Mouse (Mus musculus) liver, embryonic 13.5 days (tissue): ENCODE measurements around the gene Olfr522. TPM values are rescaled to one million over a fixed set of nuclear protein-coding genes. Genes with fewer than 3 reads are reported as not detected.

Source experiments
- ATAC-seq: fragments of 200-750 bp; cut with Nextera tagmentation; 2 replicates; pipeline ENCODE4 v1.8.0; 2017; ENCODE audit warnings: low read depth, mild to moderate bottlenecking, moderate number of reproducible peaks, moderate library complexity
- DNase-seq: peaks from one replicate; pipeline ENCODE4 v3.0.0; 2022
- H3K27ac ChIP-seq: fragments of 300-500 bp; sonication (generic); 2 replicates; pipeline ENCODE4 v1.5.1; 2015; ENCODE audit warnings: moderate library complexity, mild to moderate bottlenecking, inconsistent platforms
- H3K27me3 ChIP-seq: fragments of 300-500 bp; sonication (generic); 2 replicates; pipeline ENCODE4 v1.6.1; 2015; ENCODE audit warnings: mild to moderate bottlenecking, inconsistent platforms
- H3K36me3 ChIP-seq: fragments of 300-500 bp; sonication (generic); 2 replicates; pipeline ENCODE4 v1.6.1; 2015; ENCODE audit warnings: mild to moderate bottlenecking, inconsistent platforms
- H3K4me1 ChIP-seq: fragments of 300-500 bp; sonication (generic); replicated peaks from 2 replicates; pipeline ENCODE4 v1.6.1; 2015; ENCODE audit warnings: inconsistent platforms
- H3K4me2 ChIP-seq: fragments of 300-500 bp; sonication (generic); 2 replicates; pipeline ENCODE4 v1.6.1; 2015; ENCODE audit warnings: inconsistent platforms, mild to moderate bottlenecking, moderate library complexity
- H3K4me3 ChIP-seq: fragments of 300-500 bp; sonication (generic); replicated peaks from 2 replicates; pipeline ENCODE4 v1.5.1; 2015; ENCODE audit warnings: mild to moderate bottlenecking, inconsistent platforms
- H3K9ac ChIP-seq: fragments of 300-500 bp; sonication (generic); 2 replicates; pipeline ENCODE4 v1.6.1; 2015; ENCODE audit warnings: mild to moderate bottlenecking, inconsistent platforms
- H3K9me3 ChIP-seq: fragments of 300-500 bp; sonication (generic); replicated peaks from 2 replicates; pipeline ENCODE4 v1.6.1; 2016; ENCODE audit warnings: inconsistent platforms
- WGBS: fragments of 180-500 bp; shearing (Covaris S2); methylation state at CpG from one replicate; pipeline ENCODE4 v1.1.7; 2015; ENCODE audit not compliant: insufficient replicate concordance; 5-methylcytosine and 5-hydroxymethylcytosine counted together
- polyA plus RNA-seq: library from polyadenylated mRNA; unstranded; fragments of >200 nt; fragmentation: Nextera tagmentation; extraction: Ambion mirVana; gene quantifications from 2 replicates; pipeline ENCODE4 v1.2.1, GENCODE M21; 2015

Gene Olfr522
- not detected in 2 replicates for polyA plus RNA-seq

GRCm38 (mm10) chr7:140164664-140165063, at the start of gene Olfr522:
Gene Olfr522 (minus strand): TSS chr7:140164764.
- no peak within 1 kb of the TSS for H3K9ac ChIP-seq
- H3K4me3 ChIP-seq, result no peak within 1 kb of the TSS
- no peaks in the 10 kb centered on the region for H3K4me1 ChIP-seq
- no peaks in the 10 kb centered on the region for H3K9me3 ChIP-seq
- no peaks in the 10 kb centered on the region for H3K27me3 ChIP-seq
- DNase-seq, result no peak
- H3K4me2 ChIP-seq, result no peak within 1 kb of the TSS
- no peak for ATAC-seq
- no peaks in the 10 kb centered on the region for H3K36me3 ChIP-seq
- WGBS, result 56% methylated on average over 7 of the region's 7 CpGs
- no peak within 1 kb of the TSS for H3K27ac ChIP-seq

GRCm38 (mm10) chr7:140213841-140214240, 49.3 kb upstream of the Olfr522 start:
- H3K9me3 ChIP-seq, result no peaks in the 10 kb centered on the region
- H3K4me3 ChIP-seq, result no peak overlapping the region
- H3K4me2 ChIP-seq, result no peak overlapping the region
- no peak overlapping the region for H3K27ac ChIP-seq
- 66% methylated on average over 5 of the region's 5 CpGs for WGBS
- H3K36me3 ChIP-seq, result no peaks in the 10 kb centered on the region
- no peak for DNase-seq
- no peak for ATAC-seq
- H3K9ac ChIP-seq, result no peak overlapping the region
- no peaks in the 10 kb centered on the region; the same call in 1 of the 2 replicates for H3K4me1 ChIP-seq
- H3K27me3 ChIP-seq, result no peaks in the 10 kb centered on the region

GRCm38 (mm10) chr7:140208677-140209076, 44.1 kb upstream of the Olfr522 start:
- 39% methylated on average over 3 of the region's 3 CpGs for WGBS

GRCm38 (mm10) chr7:140208153-140208552, 43.6 kb upstream of the Olfr522 start:
- Histone ChIP-seq H3K9ac (no peak overlapping the region), H3K4me1 (peaks cover 33% of the 10 kb centered on the region), H3K4me2 (peak overlapping the region; percentile 15), H3K4me3 (no peak overlapping the region), H3K36me3 (no peaks in the 10 kb centered on the region), H3K9me3 (no peaks in the 10 kb centered on the region), H3K27me3 (no peaks in the 10 kb centered on the region), H3K27ac (peak overlapping the region; percentile 6; the same call in 1 of the 2 replicates)
- ATAC-seq (peak; percentile 89), DNase-seq (peak; percentile 55)
- WGBS, result 10% methylated on average over 8 of the region's 8 CpGs

More at GRCm38 (mm10) chr7:140208677-140209076, 44.1 kb upstream of the Olfr522 start:
- ATAC-seq (no peak), DNase-seq (no peak)
- peak overlapping the region; percentile 15; the same call in 1 of the 2 replicates for H3K4me2 ChIP-seq
- no peaks in the 10 kb centered on the region for H3K27me3 ChIP-seq
- H3K36me3 ChIP-seq, result no peaks in the 10 kb centered on the region
- no peak overlapping the region for H3K9ac ChIP-seq
- H3K27ac ChIP-seq, result no peak overlapping the region
- peaks cover 33% of the 10 kb centered on the region for H3K4me1 ChIP-seq
- H3K9me3 ChIP-seq, result no peaks in the 10 kb centered on the region
- no peak overlapping the region for H3K4me3 ChIP-seq

GRCm38 (mm10) chr7:140206904-140207303, 42.3 kb upstream of the Olfr522 start:
- Histone ChIP-seq H3K27me3 (no peaks in the 10 kb centered on the region), H3K36me3 (no peaks in the 10 kb centered on the region), H3K4me1 (peaks cover 33% of the 10 kb centered on the region), H3K9ac (no peak overlapping the region), H3K4me2 (no peak overlapping the region), H3K4me3 (no peak overlapping the region), H3K27ac (no peak overlapping the region), H3K9me3 (no peaks in the 10 kb centered on the region)
- ATAC-seq (peak; percentile 37; the same call in 1 of the 2 replicates), DNase-seq (no peak)
- 36% methylated on average over 3 of the region's 3 CpGs for WGBS

- Histone ChIP-seq H3K4me2 (no peak within 1 kb of the TSS), H3K36me3 (no peaks in the 10 kb centered on the region), H3K4me1 (peaks cover 42% of the 10 kb centered on the region), H3K27ac (no peak within 1 kb of the TSS), H3K4me3 (no peak within 1 kb of the TSS), H3K27me3 (no peaks in the 10 kb centered on the region), H3K9ac (no peak within 1 kb of the TSS), H3K9me3 (no peaks in the 10 kb centered on the region)
- DNase-seq, result no peak
- ATAC-seq, result no peak
Observed at GRCm38 (mm10) chr7:140205864-140206263, 41.3 kb upstream of the Olfr522 start, which contains the start of gene Olfr524. Gene Olfr524 (minus strand): TSS chr7:140205964.

GRCm38 (mm10) chr7:140201090-140201489, 36.5 kb upstream of the Olfr522 start:
- H3K9me3 ChIP-seq, result no peaks in the 10 kb centered on the region
- ATAC-seq (peak; percentile 67), DNase-seq (no peak)
- no peak overlapping the region for H3K27ac ChIP-seq
- H3K36me3 ChIP-seq, result no peaks in the 10 kb centered on the region
- no peak overlapping the region for H3K9ac ChIP-seq
- no peak overlapping the region for H3K4me2 ChIP-seq
- H3K4me1 ChIP-seq, result peaks cover 22% of the 10 kb centered on the region
- 61% methylated on average over 4 of the region's 4 CpGs for WGBS
- no peaks in the 10 kb centered on the region for H3K27me3 ChIP-seq
- no peak overlapping the region for H3K4me3 ChIP-seq

GRCm38 (mm10) chr7:140196002-140196401, 31.4 kb upstream of the Olfr522 start:
- Histone ChIP-seq H3K4me1 (peaks cover 9% of the 10 kb centered on the region), H3K9me3 (no peaks in the 10 kb centered on the region), H3K36me3 (no peaks in the 10 kb centered on the region), H3K4me3 (no peak overlapping the region), H3K4me2 (no peak overlapping the region), H3K9ac (no peak overlapping the region), H3K27me3 (no peaks in the 10 kb centered on the region), H3K27ac (no peak overlapping the region)
- no peak for DNase-seq
- no peak for ATAC-seq
- WGBS, result 56% methylated on average over 8 of the region's 8 CpGs

GRCm38 (mm10) chr7:140194031-140194430, 29.5 kb upstream of the Olfr522 start:
- no peak overlapping the region for H3K4me3 ChIP-seq
- DNase-seq, result no peak
- no peaks in the 10 kb centered on the region; the same call in 1 of the 2 replicates for H3K4me1 ChIP-seq
- H3K27me3 ChIP-seq, result no peaks in the 10 kb centered on the region
- H3K27ac ChIP-seq, result no peak overlapping the region
- 64% methylated on average over 4 of the region's 4 CpGs for WGBS
- no peak overlapping the region for H3K9ac ChIP-seq
- H3K36me3 ChIP-seq, result no peaks in the 10 kb centered on the region
- H3K4me2 ChIP-seq, result no peak overlapping the region
- no peaks in the 10 kb centered on the region for H3K9me3 ChIP-seq
- ATAC-seq, result no peak

- H3K9ac ChIP-seq, result no peak overlapping the region
- H3K27me3 ChIP-seq, result no peaks in the 10 kb centered on the region
- 48% methylated on average over 2 of the region's 2 CpGs for WGBS
- H3K36me3 ChIP-seq, result no peaks in the 10 kb centered on the region
- ATAC-seq (no peak), DNase-seq (no peak)
- no peak overlapping the region for H3K4me3 ChIP-seq
- H3K4me2 ChIP-seq, result no peak overlapping the region
- H3K27ac ChIP-seq, result no peak overlapping the region
- H3K9me3 ChIP-seq, result no peaks in the 10 kb centered on the region
- H3K4me1 ChIP-seq, result no peaks in the 10 kb centered on the region; the same call in 1 of the 2 replicates
Observed at GRCm38 (mm10) chr7:140192851-140193250, 28.3 kb upstream of the Olfr522 start.

GRCm38 (mm10) chr7:140192445-140192844, 27.9 kb upstream of the Olfr522 start:
- Histone ChIP-seq H3K4me3 (no peak overlapping the region), H3K27me3 (no peaks in the 10 kb centered on the region), H3K4me2 (no peak overlapping the region), H3K4me1 (no peaks in the 10 kb centered on the region; the same call in 1 of the 2 replicates), H3K9me3 (no peaks in the 10 kb centered on the region), H3K36me3 (no peaks in the 10 kb centered on the region), H3K27ac (no peak overlapping the region), H3K9ac (no peak overlapping the region)
- DNase-seq (no peak), ATAC-seq (no peak)
- WGBS, result 35% methylated on average over 2 of the region's 2 CpGs

GRCm38 (mm10) chr7:140190435-140190834, 25.9 kb upstream of the Olfr522 start:
- ATAC-seq (no peak), DNase-seq (no peak)
- Histone ChIP-seq H3K9ac (no peak overlapping the region), H3K27me3 (no peaks in the 10 kb centered on the region), H3K4me1 (no peaks in the 10 kb centered on the region; the same call in 1 of the 2 replicates), H3K4me3 (no peak overlapping the region), H3K36me3 (no peaks in the 10 kb centered on the region), H3K9me3 (no peaks in the 10 kb centered on the region), H3K27ac (no peak overlapping the region), H3K4me2 (no peak overlapping the region)
- WGBS, result 63% methylated on average over 1 of the region's 1 CpGs
